Mouse (Mus musculus): ENCODE measurements around the gene Tmem53.

GRCm38 (mm10) chr4:117299921-117300320, 48.2 kb downstream of the Tmem53 start:
- TF ChIP-seq CTCF (IDR thresholded peaks at IDR 0.05; ENCODE audit: low read depth) (no peak), EP300 (optimal IDR thresholded peaks at IDR 0.05) (no peak)
